Comparison of ENCODE assay signal across 11 mouse cellular contexts in the genomic region with DNA sequence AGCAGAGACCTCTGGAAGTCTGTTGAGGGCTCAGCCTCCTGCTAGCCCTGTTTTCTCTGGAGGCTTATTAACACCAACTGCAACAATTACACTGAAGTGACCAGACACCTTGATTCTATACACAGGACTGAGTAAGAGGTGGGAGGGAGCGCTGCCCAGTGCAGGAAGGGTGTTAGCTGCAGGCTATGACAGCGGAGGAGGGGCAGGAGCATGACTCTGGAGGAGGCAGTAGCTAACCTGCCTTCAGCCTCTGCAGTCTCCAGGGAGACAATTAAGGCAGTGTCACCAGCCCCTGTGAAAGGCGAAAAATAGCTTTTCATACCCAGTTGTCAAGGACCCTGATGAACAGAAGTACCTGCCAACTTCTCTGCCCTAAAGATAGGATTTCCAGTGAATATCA.
DNase-seq lines count a peak whose midpoint lies in the region; ATAC-seq and TF ChIP-seq lines count a peak whose summit lies in the region.
"Had no signal": no experiment of that assay in that cellular context is flagged by ENCODE, and none has a peak within 500 bp of the region (broad histone marks: within the 10 kb centered on the region; RNA-seq: fewer than 3 reads in every experiment).

No protein-coding gene starts in this region.

- H3K4me2 ChIP-seq in forebrain, embryonic 13.5 days = no peak overlapping the region
- H3K4me2 ChIP-seq in midbrain, embryonic 12.5 days (replicated peaks) = no peak overlapping the region
- H3K4me2 ChIP-seq in kidney, embryonic 16.5 days (replicated peaks; ENCODE audit: low read depth, low read length) = no peak overlapping the region
- no peak overlapping the region for H3K4me2 ChIP-seq in intestine, embryonic 15.5 days (replicated peaks)
- H3K4me2 ChIP-seq: embryonic facial prominence, embryonic 15.5 days had no signal

- no peak for TF ChIP-seq CTCF in heart, adult 2 months (IDR thresholded peaks at IDR 0.05)

- no peaks in the 10 kb centered on the region for H3K36me3 ChIP-seq in heart, embryonic 10.5 days
- H3K36me3 ChIP-seq in heart, adult 2 months (ENCODE audit: control insufficient read depth, insufficient read depth, low read length) = no peaks in the 10 kb centered on the region
- H3K36me3 ChIP-seq in forebrain, embryonic 13.5 days (ENCODE audit: poor library complexity, severe bottlenecking) = no peaks in the 10 kb centered on the region
- no peaks in the 10 kb centered on the region for H3K36me3 ChIP-seq in midbrain, embryonic 12.5 days
- H3K36me3 ChIP-seq in kidney, embryonic 16.5 days (ENCODE audit: insufficient read depth, low read length) = no peaks in the 10 kb centered on the region
- H3K36me3 ChIP-seq in intestine, embryonic 15.5 days = no peaks in the 10 kb centered on the region
- H3K36me3 ChIP-seq: embryonic facial prominence, embryonic 15.5 days had no signal

- H3K79me2 ChIP-seq in heart, adult 2 months (replicated peaks; ENCODE audit: control insufficient read depth, insufficient read depth, low read length) = no peaks in the 10 kb centered on the region

- WGBS in heart, embryonic 10.5 days = 25% methylated on average over 3 of the region's 3 CpGs
- 46% methylated on average over 3 of the region's 3 CpGs for WGBS in heart, adult 2 months
- 32% methylated on average over 3 of the region's 3 CpGs for WGBS in forebrain, embryonic 13.5 days
- WGBS in midbrain, embryonic 12.5 days = 50% methylated on average over 3 of the region's 3 CpGs
- WGBS in kidney, embryonic 16.5 days = 23% methylated on average over 3 of the region's 3 CpGs
- 51% methylated on average over 3 of the region's 3 CpGs for WGBS in intestine, embryonic 15.5 days

- H3K9me3 ChIP-seq in heart, embryonic 10.5 days = no peaks in the 10 kb centered on the region
- H3K9me3 ChIP-seq in forebrain, embryonic 13.5 days (replicated peaks) = no peaks in the 10 kb centered on the region
- H3K9me3 ChIP-seq in midbrain, embryonic 12.5 days = 0 out of 2 replicates have a peak, but pooled peaks cover 5% of the 10 kb centered on the region
- H3K9me3 ChIP-seq in kidney, embryonic 16.5 days (ENCODE audit: low read length) = no peaks in the 10 kb centered on the region
- H3K9me3 ChIP-seq in intestine, embryonic 15.5 days = no peaks in the 10 kb centered on the region
- H3K9me3 ChIP-seq: embryonic facial prominence, embryonic 15.5 days had no signal

- no peak for DNase-seq in heart, embryonic 10.5 days (ENCODE audit: low spot score)
- no peak for DNase-seq in heart, adult 2 months
- DNase-seq in left cerebral cortex, adult 11 months (ENCODE audit: low spot score) = peak; percentile 24
- no peak for DNase-seq in left cerebral cortex, postnatal 4 days
- DNase-seq: kidney, adult 18-20 months had no signal

- peak; percentile 66 for ATAC-seq in forebrain, embryonic 13.5 days
- ATAC-seq in midbrain, embryonic 12.5 days (ENCODE audit: low FRiP score, low read depth) = peak; percentile 81
- ATAC-seq in kidney, embryonic 16.5 days (ENCODE audit: low FRiP score, low TSS enrichment) = no peak; the same call in 1 of the 2 replicates
- ATAC-seq in intestine, embryonic 15.5 days = no peak

- no peak for TF ChIP-seq POLR2A in heart, adult 2 months (IDR thresholded peaks at IDR 0.05; ENCODE audit: insufficient read depth, low read depth, low read length)

- no peaks in the 10 kb centered on the region for H3K27me3 ChIP-seq in heart, embryonic 10.5 days (ENCODE audit: insufficient read depth, poor library complexity, severe bottlenecking)
- no peaks in the 10 kb centered on the region for H3K27me3 ChIP-seq in heart, adult 2 months (ENCODE audit: control insufficient read depth, insufficient read depth, low read length)
- no peaks in the 10 kb centered on the region for H3K27me3 ChIP-seq in forebrain, embryonic 13.5 days
- H3K27me3 ChIP-seq in midbrain, embryonic 12.5 days = no peaks in the 10 kb centered on the region
- no peaks in the 10 kb centered on the region for H3K27me3 ChIP-seq in kidney, embryonic 16.5 days (ENCODE audit: insufficient read depth, low read length)
- no peaks in the 10 kb centered on the region for H3K27me3 ChIP-seq in intestine, embryonic 15.5 days (replicated peaks)
- H3K27me3 ChIP-seq: embryonic facial prominence, embryonic 15.5 days had no signal

- H3K27ac ChIP-seq in heart, embryonic 10.5 days = 0 out of 2 replicates have a peak overlapping the region, but pooled peaks have one; percentile 29
- no peak overlapping the region for H3K27ac ChIP-seq in heart, adult 2 months
- no peak overlapping the region for H3K27ac ChIP-seq in forebrain, embryonic 13.5 days
- peak overlapping the region; percentile 56; the same call in 1 of the 2 replicates for H3K27ac ChIP-seq in midbrain, embryonic 12.5 days (replicated peaks)
- no peak overlapping the region for H3K27ac ChIP-seq in kidney, embryonic 16.5 days (ENCODE audit: low read length)
- H3K27ac ChIP-seq in intestine, embryonic 15.5 days = no peak overlapping the region
- H3K27ac ChIP-seq: embryonic facial prominence, embryonic 15.5 days; liver, embryonic 14.5 days had no signal

- TF ChIP-seq EP300 in heart, adult 2 months (IDR thresholded peaks at IDR 0.05; ENCODE audit: insufficient read depth, low read depth, low read length) = no peak

- H3K9ac ChIP-seq in heart, adult 2 months (ENCODE audit: low read depth, low read length) = no peak overlapping the region
- no peak overlapping the region for H3K9ac ChIP-seq in forebrain, embryonic 13.5 days
- no peak overlapping the region for H3K9ac ChIP-seq in midbrain, embryonic 12.5 days (replicated peaks)
- no peak overlapping the region for H3K9ac ChIP-seq in kidney, embryonic 16.5 days (replicated peaks; ENCODE audit: low read length)
- no peak overlapping the region for H3K9ac ChIP-seq in intestine, embryonic 15.5 days
- H3K9ac ChIP-seq: embryonic facial prominence, embryonic 15.5 days; liver, embryonic 14.5 days had no signal

- H3K4me3 ChIP-seq in heart, embryonic 10.5 days = no peak overlapping the region
- H3K4me3 ChIP-seq in heart, adult 2 months = no peak overlapping the region
- no peak overlapping the region for H3K4me3 ChIP-seq in forebrain, embryonic 13.5 days
- no peak overlapping the region for H3K4me3 ChIP-seq in midbrain, embryonic 12.5 days
- no peak overlapping the region for H3K4me3 ChIP-seq in kidney, embryonic 16.5 days (ENCODE audit: low read length)
- H3K4me3 ChIP-seq in intestine, embryonic 15.5 days (replicated peaks) = no peak overlapping the region
- H3K4me3 ChIP-seq: embryonic facial prominence, embryonic 15.5 days had no signal

- intact Hi-C loops in heart, adult 2 months (cut with DNase I) = no loop called here
- intact Hi-C loops in left cerebral cortex, postnatal 4 days (cut with DNase I) = no loop called here

- peaks cover 12% of the 10 kb centered on the region for H3K4me1 ChIP-seq in heart, embryonic 10.5 days
- no peaks in the 10 kb centered on the region for H3K4me1 ChIP-seq in heart, adult 2 months (ENCODE audit: control insufficient read depth, insufficient read depth, low read length)
- H3K4me1 ChIP-seq in forebrain, embryonic 13.5 days = peaks cover 8% of the 10 kb centered on the region
- peaks cover 4% of the 10 kb centered on the region for H3K4me1 ChIP-seq in midbrain, embryonic 12.5 days
- H3K4me1 ChIP-seq in kidney, embryonic 16.5 days (ENCODE audit: insufficient read depth, low read length) = no peaks in the 10 kb centered on the region
- no peaks in the 10 kb centered on the region for H3K4me1 ChIP-seq in intestine, embryonic 15.5 days (replicated peaks)
- H3K4me1 ChIP-seq: embryonic facial prominence, embryonic 15.5 days had no signal

Comparison
In these comparisons a context has a peak if more than half of its experiments do, and no peak if none do; other contexts are left out.
1. H3K27ac ChIP-seq: peak in heart, embryonic 10.5 days (single experiment) and midbrain, embryonic 12.5 days (single experiment); none in heart, adult 2 months (single experiment), forebrain, embryonic 13.5 days (single experiment), kidney, embryonic 16.5 days (single experiment) and intestine, embryonic 15.5 days (single experiment).
2. ATAC-seq: peak in forebrain, embryonic 13.5 days (single experiment) and midbrain, embryonic 12.5 days (single experiment); none in kidney, embryonic 16.5 days (single experiment) and intestine, embryonic 15.5 days (single experiment).